Mouse (Mus musculus) liver, postnatal 0 days (tissue): ENCODE measurements around the gene Gm20388. TPM values are rescaled to one million over a fixed set of nuclear protein-coding genes. Genes with fewer than 3 reads are reported as not detected.

Experiments used
- ATAC-seq: fragments of 200-750 bp; cut with Nextera tagmentation; 2 replicates; pipeline ENCODE4 v1.8.0; 2017; ENCODE audit warnings: mild to moderate bottlenecking, moderate library complexity
- DNase-seq: peaks from one replicate; pipeline ENCODE4 v3.0.0-alpha.2; 2016
- H3K27ac ChIP-seq: fragments of 300-500 bp; sonication (generic); 2 replicates; pipeline ENCODE4 v1.5.1; 2014; ENCODE audit warnings: antibody characterized with exemption, moderate library complexity, mild to moderate bottlenecking, low read depth
- H3K27me3 ChIP-seq: fragments of 300-500 bp; sonication (generic); 2 replicates; pipeline ENCODE4 v1.6.1; 2014; ENCODE audit warnings: low read length, control low read depth, mixed read lengths; ENCODE audit not compliant: insufficient read depth
- H3K36me3 ChIP-seq: fragments of 300-500 bp; sonication (generic); replicated peaks from 2 replicates; pipeline ENCODE4 v1.6.1; 2014; ENCODE audit warnings: mild to moderate bottlenecking, control low read depth, low read length, moderate library complexity, mixed read lengths; ENCODE audit not compliant: insufficient read depth
- H3K4me1 ChIP-seq: fragments of 300-500 bp; sonication (generic); 2 replicates; pipeline ENCODE4 v1.6.1; 2014; ENCODE audit warnings: antibody characterized with exemption, mild to moderate bottlenecking, control low read depth; ENCODE audit not compliant: insufficient read depth
- H3K4me2 ChIP-seq: fragments of 300-500 bp; sonication (generic); 2 replicates; pipeline ENCODE4 v1.6.1; 2014; ENCODE audit warnings: low read depth, mild to moderate bottlenecking, low read length, moderate library complexity, mixed read lengths
- H3K4me3 ChIP-seq: fragments of 300-500 bp; sonication (generic); 2 replicates; pipeline ENCODE4 v1.5.1; 2014; ENCODE audit warnings: low read depth, low read length
- H3K9ac ChIP-seq: fragments of 300-500 bp; sonication (generic); replicated peaks from 2 replicates; pipeline ENCODE4 v1.6.1; 2014; ENCODE audit warnings: mild to moderate bottlenecking, moderate library complexity
- H3K9me3 ChIP-seq: fragments of 300-500 bp; sonication (generic); 2 replicates; pipeline ENCODE4 v1.6.1; 2016; ENCODE audit warnings: mild to moderate bottlenecking, control low read depth, low read length, mixed read lengths
- CTCF ChIP-seq: sonication (generic); IDR thresholded peaks from 2 replicates; pipeline ENCODE4 v1.5.1; 2016; ENCODE audit warnings: antibody characterized with exemption, low read depth
- EP300 ChIP-seq: IDR thresholded peaks from 2 replicates; pipeline ENCODE4 v1.6.1; 2016; ENCODE audit warnings: antibody characterized with exemption, low read depth, mild to moderate bottlenecking
- WGBS: fragments of 180-500 bp; shearing (Covaris S2); extraction: QIAGEN DNeasy Blood & Tissue Kit; methylation state at CpG from one replicate; pipeline ENCODE4 v1.1.7; 2014; ENCODE audit not compliant: insufficient replicate concordance; 5-methylcytosine and 5-hydroxymethylcytosine counted together
- polyA plus RNA-seq: library from polyadenylated mRNA; unstranded; fragments of >200 nt; fragmentation: Nextera tagmentation; extraction: Ambion mirVana; gene quantifications from 2 replicates; pipeline ENCODE4 v1.2.1, GENCODE M21; 2015

Gm20388 gene
- polyA plus RNA-seq, 1 experiment from 2014 or later = not detected

DNA sequence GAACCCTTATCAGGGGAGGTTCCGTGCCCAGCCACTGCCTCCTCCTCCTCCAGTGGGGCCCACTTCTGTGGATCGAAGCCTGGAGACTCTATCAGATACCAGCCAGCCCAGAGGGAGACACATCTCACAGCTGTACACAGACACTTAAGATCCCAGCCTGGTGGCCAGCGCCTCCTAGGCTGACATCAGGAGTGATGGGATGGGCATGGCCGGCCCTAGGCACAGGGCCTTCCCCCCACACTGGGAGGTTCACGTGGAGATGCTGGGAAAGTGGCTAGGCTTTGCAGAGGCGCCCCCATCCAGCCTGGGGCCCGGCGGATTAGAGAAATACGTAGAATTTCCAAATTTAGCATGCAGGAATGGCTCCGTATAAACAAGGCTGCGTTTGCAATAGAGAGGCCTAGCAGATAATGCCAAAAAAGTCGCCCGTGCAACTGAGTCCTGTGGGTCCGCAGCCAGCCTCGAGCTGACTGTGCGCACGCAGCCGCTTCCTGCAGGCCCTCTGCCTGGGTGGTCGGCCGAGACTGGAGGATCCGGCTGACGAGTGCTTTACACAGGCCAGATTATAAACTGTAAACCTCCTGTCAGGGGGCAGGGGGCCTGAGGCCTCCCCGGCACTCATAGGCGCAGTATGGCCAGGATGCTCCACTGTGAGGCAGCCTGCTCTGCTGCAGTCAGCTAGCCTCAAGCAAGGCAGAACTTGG, 949.9 kb downstream of the Gm20388 start:
- no peak for TF ChIP-seq EP300
- TF ChIP-seq CTCF = no peak
- no peak overlapping the region for H3K27ac ChIP-seq
- H3K36me3 ChIP-seq = no peaks in the 10 kb centered on the region
- no peaks in the 10 kb centered on the region for H3K27me3 ChIP-seq
- H3K4me2 ChIP-seq = no peak overlapping the region
- no peak overlapping the region for H3K4me3 ChIP-seq
- WGBS = 69% methylated on average over 24 of the region's 24 CpGs
- no peaks in the 10 kb centered on the region for H3K4me1 ChIP-seq
- no peak overlapping the region for H3K9ac ChIP-seq
- peaks cover 4% of the 10 kb centered on the region; the same call in 1 of the 2 replicates for H3K9me3 ChIP-seq
- no peak for ATAC-seq
- DNase-seq = no peak

DNA sequence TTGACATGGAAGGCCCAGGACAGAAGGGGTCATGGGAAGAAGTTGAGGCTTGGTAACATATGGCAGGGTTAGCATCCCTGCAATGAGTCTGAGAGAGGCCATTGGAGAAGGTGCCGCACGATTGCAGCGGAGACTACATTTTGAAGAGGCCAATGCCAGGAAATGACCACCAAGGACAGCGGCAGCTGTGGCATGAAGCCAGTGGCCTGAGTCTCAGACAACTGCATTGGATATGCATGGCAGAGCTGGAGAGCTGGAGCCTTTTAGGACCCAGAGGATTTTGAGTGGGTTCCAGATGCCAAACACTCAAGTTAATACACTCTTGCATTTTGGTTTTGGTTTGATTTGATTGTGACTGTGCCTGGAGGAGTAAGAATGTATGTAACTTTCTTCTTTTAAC, 953.0 kb downstream of the Gm20388 start:
- no peaks in the 10 kb centered on the region for H3K4me1 ChIP-seq
- H3K27ac ChIP-seq = no peak overlapping the region
- ATAC-seq = no peak
- H3K9me3 ChIP-seq = peaks cover 4% of the 10 kb centered on the region; the same call in 1 of the 2 replicates
- no peaks in the 10 kb centered on the region for H3K36me3 ChIP-seq
- no peaks in the 10 kb centered on the region for H3K27me3 ChIP-seq
- 86% methylated on average over 4 of the region's 4 CpGs for WGBS
- DNase-seq = no peak
- no peak overlapping the region for H3K9ac ChIP-seq
- H3K4me3 ChIP-seq = no peak overlapping the region
- no peak overlapping the region for H3K4me2 ChIP-seq
- TF ChIP-seq EP300 (no peak), CTCF (no peak)

DNA sequence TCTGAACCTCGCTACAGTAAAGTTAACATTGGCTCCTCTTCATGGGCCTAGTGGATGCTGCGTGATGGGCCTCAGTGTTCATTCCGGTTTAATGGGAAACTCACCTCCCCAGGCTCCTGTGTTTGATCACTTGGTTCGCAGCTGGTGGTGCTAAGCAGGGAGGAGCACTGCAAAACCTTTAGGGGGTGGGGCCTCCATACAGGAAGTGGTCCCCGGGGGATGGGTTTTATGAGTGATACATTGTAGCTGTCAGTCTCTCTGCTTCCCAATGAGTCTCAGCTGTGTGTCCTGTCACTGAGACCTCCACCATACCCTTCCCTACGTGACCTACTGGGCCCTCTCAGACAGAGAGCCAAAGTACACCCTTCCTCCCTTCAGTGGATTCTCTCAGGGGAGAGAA, 956.7 kb downstream of the Gm20388 start:
- 36% methylated on average over 6 of the region's 6 CpGs for WGBS

DNA sequence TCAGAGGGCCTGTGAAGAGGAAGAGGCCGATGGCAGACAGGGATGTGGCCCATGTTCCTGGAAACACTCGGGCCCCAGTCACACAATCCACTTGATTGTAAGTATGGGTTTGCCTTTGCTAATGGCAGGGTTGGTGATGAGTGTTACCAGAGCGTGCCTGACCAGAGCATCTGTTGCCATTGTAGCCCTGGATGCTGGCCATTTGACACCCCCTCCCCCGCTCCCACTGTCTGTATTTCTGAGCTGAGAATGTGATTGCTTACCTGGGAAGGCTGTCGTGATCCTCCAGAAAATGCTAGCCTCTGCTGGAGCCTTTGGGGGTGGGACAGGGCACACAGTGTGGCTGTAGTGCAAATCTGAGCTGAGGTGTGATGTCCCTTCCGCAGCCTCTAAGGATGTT, 962.0 kb downstream of the Gm20388 start:
- Histone ChIP-seq H3K4me3 (no peak overlapping the region), H3K9ac (no peak overlapping the region), H3K4me1 (no peaks in the 10 kb centered on the region), H3K27me3 (no peaks in the 10 kb centered on the region), H3K27ac (no peak overlapping the region), H3K4me2 (no peak overlapping the region), H3K9me3 (no peaks in the 10 kb centered on the region), H3K36me3 (no peaks in the 10 kb centered on the region)
- WGBS = 75% methylated on average over 6 of the region's 6 CpGs
- no peak for TF ChIP-seq CTCF
- no peak for TF ChIP-seq EP300
- ATAC-seq (no peak), DNase-seq (no peak)

More for the DNA sequence above, 956.7 kb downstream of the Gm20388 start:
- no peak overlapping the region for H3K4me2 ChIP-seq
- H3K9ac ChIP-seq = no peak overlapping the region
- no peaks in the 10 kb centered on the region for H3K36me3 ChIP-seq
- no peaks in the 10 kb centered on the region for H3K4me1 ChIP-seq
- ATAC-seq = no peak
- no peaks in the 10 kb centered on the region for H3K27me3 ChIP-seq
- H3K4me3 ChIP-seq = no peak overlapping the region
- no peak for TF ChIP-seq CTCF
- TF ChIP-seq EP300 = no peak
- H3K27ac ChIP-seq = no peak overlapping the region
- H3K9me3 ChIP-seq = peaks cover 4% of the 10 kb centered on the region; the same call in 1 of the 2 replicates
- DNase-seq = no peak

GRCm38 (mm10) chr8:120876010-120876918, 965.6 kb downstream of the Gm20388 start:
- no peak overlapping the region for H3K27ac ChIP-seq
- H3K4me2 ChIP-seq = no peak overlapping the region
- H3K4me3 ChIP-seq = no peak overlapping the region
- peaks cover 8% of the 10 kb centered on the region; the same call in 1 of the 2 replicates for H3K27me3 ChIP-seq
- H3K9me3 ChIP-seq = no peaks in the 10 kb centered on the region
- ATAC-seq (no peak), DNase-seq (no peak)
- no peaks in the 10 kb centered on the region for H3K36me3 ChIP-seq
- 60% methylated on average over 24 of the region's 24 CpGs for WGBS
- no peak for TF ChIP-seq CTCF
- TF ChIP-seq EP300 = no peak
- no peak overlapping the region for H3K9ac ChIP-seq
- no peaks in the 10 kb centered on the region for H3K4me1 ChIP-seq

DNA sequence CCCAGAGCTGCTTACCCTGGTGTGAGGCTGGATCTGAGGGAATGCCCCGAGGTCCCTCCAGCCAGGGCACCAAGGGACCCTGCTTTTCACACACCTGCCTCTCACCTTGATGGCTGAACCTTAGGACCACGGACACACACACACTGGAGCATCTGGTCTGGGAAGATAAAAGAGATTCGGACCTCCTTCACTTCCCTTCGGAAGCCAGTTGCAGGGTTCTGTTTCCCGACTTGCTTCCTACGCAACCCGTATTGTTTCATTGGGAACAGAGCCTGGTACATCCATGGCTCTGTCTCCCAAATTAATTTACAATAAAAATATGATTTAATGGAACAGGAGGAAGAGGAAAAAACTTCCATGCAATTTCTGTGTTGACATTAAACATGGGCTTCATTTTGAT, 966.4 kb downstream of the Gm20388 start:
- Histone ChIP-seq H3K4me2 (no peak overlapping the region), H3K9ac (no peak overlapping the region), H3K4me1 (no peaks in the 10 kb centered on the region), H3K36me3 (no peaks in the 10 kb centered on the region), H3K9me3 (no peaks in the 10 kb centered on the region), H3K27me3 (peaks cover 14% of the 10 kb centered on the region), H3K27ac (no peak overlapping the region), H3K4me3 (no peak overlapping the region)
- DNase-seq (no peak), ATAC-seq (no peak)
- 61% methylated on average over 7 of the region's 7 CpGs for WGBS
- TF ChIP-seq CTCF (no peak), EP300 (no peak)
